Mouse (Mus musculus) thymus, postnatal 14 days (tissue): Measurements from ENCODE around the gene Cdh18.
"Not testable (repeated sequence)": the region's sequence is repeated elsewhere in the genome, so short reads cannot be mapped to it uniquely, and the experiment has no call there.

ENCODE experiments used
- DNase-seq: peaks from one replicate; pipeline ENCODE4 v3.0.0; 2021

The Cdh18 gene

GRCm38 (mm10) chr15:22969424-22969823 lies 420.6 kb downstream of the Cdh18 start:
- no peak for DNase-seq

GRCm38 (mm10) chr15:22980136-22980535 lies 431.3 kb downstream of the Cdh18 start:
- DNase-seq: no peak

- DNase-seq: no peak
Measured at GRCm38 (mm10) chr15:22984647-22985046, 435.8 kb downstream of the Cdh18 start.

- no peak for DNase-seq
Measured at GRCm38 (mm10) chr15:23016680-23017079, 467.9 kb downstream of the Cdh18 start.

- DNase-seq: no peak
Measured at GRCm38 (mm10) chr15:23021151-23021550, 472.3 kb downstream of the Cdh18 start.

GRCm38 (mm10) chr15:23022635-23023034 lies 473.8 kb downstream of the Cdh18 start:
- no peak for DNase-seq

GRCm38 (mm10) chr15:23035551-23036207 lies 486.9 kb downstream of the Cdh18 start:
- no peak for DNase-seq

- no peak for DNase-seq
Measured at GRCm38 (mm10) chr15:23036208-23037065, 487.6 kb downstream of the Cdh18 start.

- no peak for DNase-seq
Measured at GRCm38 (mm10) chr15:23037561-23037960, 488.7 kb downstream of the Cdh18 start.

- no peak for DNase-seq
Measured at GRCm38 (mm10) chr15:23046127-23046785, 497.4 kb downstream of the Cdh18 start.

- DNase-seq: no peak
Measured at GRCm38 (mm10) chr15:23052006-23052405, 503.2 kb downstream of the Cdh18 start.

- DNase-seq: not testable (repeated sequence)
Measured at GRCm38 (mm10) chr15:23085326-23085725, 536.5 kb downstream of the Cdh18 start.

- no peak for DNase-seq
Measured at GRCm38 (mm10) chr15:23087535-23087934, 538.7 kb downstream of the Cdh18 start.

GRCm38 (mm10) chr15:23096601-23097000 lies 547.8 kb downstream of the Cdh18 start:
- no peak for DNase-seq

GRCm38 (mm10) chr15:23104668-23105380 lies 556.0 kb downstream of the Cdh18 start:
- no peak for DNase-seq

GRCm38 (mm10) chr15:23134950-23135715 lies 586.3 kb downstream of the Cdh18 start:
- no peak for DNase-seq

GRCm38 (mm10) chr15:23136971-23137370 lies 588.1 kb downstream of the Cdh18 start:
- DNase-seq: no peak

- not testable (repeated sequence) for DNase-seq
Measured at GRCm38 (mm10) chr15:23142907-23143306, 594.1 kb downstream of the Cdh18 start.

GRCm38 (mm10) chr15:23155883-23156282 lies 607.1 kb downstream of the Cdh18 start:
- DNase-seq: no peak

- no peak for DNase-seq
Measured at GRCm38 (mm10) chr15:23164869-23165268, 616.0 kb downstream of the Cdh18 start.

- DNase-seq: no peak
Measured at GRCm38 (mm10) chr15:23174623-23175022, 625.8 kb downstream of the Cdh18 start.

- DNase-seq: no peak
Measured at GRCm38 (mm10) chr15:23212068-23212467, 663.2 kb downstream of the Cdh18 start.
